Mouse (Mus musculus) heart, embryonic 11.5 days (tissue): ENCODE data around the gene Cadm1. TPM values are rescaled to one million over a fixed set of nuclear protein-coding genes. Genes with fewer than 3 reads are reported as not detected.

Experiments
- ATAC-seq: fragments of 200-750 bp; cut with Nextera tagmentation; replicated peaks from 2 replicates; pipeline ENCODE4 v1.8.0; 2017; ENCODE audit warnings: moderate library complexity; ENCODE audit not compliant: insufficient number of reproducible peaks, low FRiP score, low TSS enrichment
- H3K27ac ChIP-seq: fragments of 300-500 bp; sonication (generic); 2 replicates; pipeline ENCODE4 v1.5.1; 2014; ENCODE audit warnings: mild to moderate bottlenecking, low read depth, low read length
- H3K27me3 ChIP-seq: fragments of 300-500 bp; sonication (generic); 2 replicates; pipeline ENCODE4 v1.6.1; 2014; ENCODE audit warnings: mild to moderate bottlenecking, low read length, mixed read lengths; ENCODE audit not compliant: control insufficient read depth, insufficient read depth
- H3K36me3 ChIP-seq: fragments of 300-500 bp; sonication (generic); 2 replicates; pipeline ENCODE4 v1.6.1; 2014; ENCODE audit warnings: mild to moderate bottlenecking, low read length, moderate library complexity, mixed read lengths; ENCODE audit not compliant: control insufficient read depth, insufficient read depth
- H3K4me1 ChIP-seq: fragments of 300-500 bp; sonication (generic); 2 replicates; pipeline ENCODE4 v1.6.1; 2014; ENCODE audit warnings: low read length; ENCODE audit not compliant: control insufficient read depth, insufficient read depth
- H3K4me2 ChIP-seq: fragments of 300-500 bp; sonication (generic); 2 replicates; pipeline ENCODE4 v1.6.1; 2014; ENCODE audit warnings: mild to moderate bottlenecking, moderate library complexity
- H3K4me3 ChIP-seq: fragments of 300-500 bp; sonication (generic); 2 replicates; pipeline ENCODE4 v1.5.1; 2014; ENCODE audit warnings: low read depth, low read length
- H3K9ac ChIP-seq: fragments of 300-500 bp; sonication (generic); 2 replicates; pipeline ENCODE4 v1.6.1; 2014; ENCODE audit warnings: mild to moderate bottlenecking, low read depth, low read length, moderate library complexity
- H3K9me3 ChIP-seq: fragments of 300-500 bp; sonication (generic); replicated peaks from 2 replicates; pipeline ENCODE4 v1.6.1; 2016; ENCODE audit warnings: low read length; ENCODE audit not compliant: control insufficient read depth
- WGBS: fragments of 180-500 bp; shearing (Covaris S2); extraction: QIAGEN DNeasy Blood & Tissue Kit; methylation state at CpG from one replicate; pipeline ENCODE4 v1.1.7; 2014; ENCODE audit not compliant: insufficient replicate concordance; 5-methylcytosine and 5-hydroxymethylcytosine counted together
- polyA plus RNA-seq: library from polyadenylated mRNA; unstranded; fragments of >200 nt; fragmentation: Nextera tagmentation; extraction: Ambion mirVana; gene quantifications from 2 replicates; pipeline ENCODE4 v1.2.1, GENCODE M21; 2014

Gene Cadm1
- polyA plus RNA-seq, 1 experiment from 2014 or later: 30.3 TPM

GRCm38 (mm10) chr9:47581576-47582365, 51.8 kb downstream of the Cadm1 start:
- no peaks in the 10 kb centered on the region for H3K36me3 ChIP-seq
- no peak overlapping the region for H3K27ac ChIP-seq
- H3K4me3 ChIP-seq: no peak overlapping the region
- 50% methylated on average over 6 of the region's 6 CpGs for WGBS
- no peak overlapping the region for H3K4me2 ChIP-seq
- H3K9ac ChIP-seq: no peak overlapping the region
- H3K9me3 ChIP-seq: no peaks in the 10 kb centered on the region
- H3K4me1 ChIP-seq: peaks cover 6% of the 10 kb centered on the region
- H3K27me3 ChIP-seq: no peaks in the 10 kb centered on the region
- no peak for ATAC-seq

- no peaks in the 10 kb centered on the region for H3K27me3 ChIP-seq
- H3K4me3 ChIP-seq: no peak overlapping the region
- peaks cover 6% of the 10 kb centered on the region for H3K4me1 ChIP-seq
- H3K9ac ChIP-seq: no peak overlapping the region
- WGBS: 66% methylated on average over 4 of the region's 4 CpGs
- no peaks in the 10 kb centered on the region for H3K9me3 ChIP-seq
- H3K36me3 ChIP-seq: no peaks in the 10 kb centered on the region
- no peak overlapping the region for H3K27ac ChIP-seq
- ATAC-seq: no peak
- H3K4me2 ChIP-seq: no peak overlapping the region
Measured at GRCm38 (mm10) chr9:47583241-47583640, 53.3 kb downstream of the Cadm1 start.

- no peaks in the 10 kb centered on the region for H3K27me3 ChIP-seq
- no peaks in the 10 kb centered on the region for H3K9me3 ChIP-seq
- H3K4me2 ChIP-seq: no peak overlapping the region
- no peaks in the 10 kb centered on the region for H3K36me3 ChIP-seq
- H3K9ac ChIP-seq: no peak overlapping the region
- 83% methylated on average over 5 of the region's 5 CpGs for WGBS
- H3K4me3 ChIP-seq: no peak overlapping the region
- peaks cover 11% of the 10 kb centered on the region for H3K4me1 ChIP-seq
- H3K27ac ChIP-seq: no peak overlapping the region
- ATAC-seq: no peak
Measured at GRCm38 (mm10) chr9:47586176-47586575, 56.2 kb downstream of the Cadm1 start.

DNA sequence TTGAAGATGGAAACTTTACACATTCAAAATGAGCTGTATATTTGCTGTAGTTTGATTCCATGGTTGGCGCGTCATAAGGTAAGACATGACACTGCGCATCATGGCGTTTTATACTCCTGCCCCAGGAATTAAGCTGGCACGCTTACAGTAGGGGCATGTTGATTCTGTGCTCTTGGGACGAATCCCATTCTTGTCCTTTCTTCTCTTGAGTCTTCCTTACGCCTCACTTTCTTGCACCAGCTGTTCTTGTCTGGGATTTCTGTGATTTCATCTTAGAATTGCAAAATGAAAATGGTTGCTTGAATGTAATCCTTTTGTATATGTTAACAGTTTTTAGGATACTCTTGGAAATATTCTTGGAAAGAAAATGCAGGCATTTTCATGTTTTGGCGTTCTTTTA, 56.9 kb downstream of the Cadm1 start:
- no peak overlapping the region for H3K27ac ChIP-seq
- no peak for ATAC-seq

DNA sequence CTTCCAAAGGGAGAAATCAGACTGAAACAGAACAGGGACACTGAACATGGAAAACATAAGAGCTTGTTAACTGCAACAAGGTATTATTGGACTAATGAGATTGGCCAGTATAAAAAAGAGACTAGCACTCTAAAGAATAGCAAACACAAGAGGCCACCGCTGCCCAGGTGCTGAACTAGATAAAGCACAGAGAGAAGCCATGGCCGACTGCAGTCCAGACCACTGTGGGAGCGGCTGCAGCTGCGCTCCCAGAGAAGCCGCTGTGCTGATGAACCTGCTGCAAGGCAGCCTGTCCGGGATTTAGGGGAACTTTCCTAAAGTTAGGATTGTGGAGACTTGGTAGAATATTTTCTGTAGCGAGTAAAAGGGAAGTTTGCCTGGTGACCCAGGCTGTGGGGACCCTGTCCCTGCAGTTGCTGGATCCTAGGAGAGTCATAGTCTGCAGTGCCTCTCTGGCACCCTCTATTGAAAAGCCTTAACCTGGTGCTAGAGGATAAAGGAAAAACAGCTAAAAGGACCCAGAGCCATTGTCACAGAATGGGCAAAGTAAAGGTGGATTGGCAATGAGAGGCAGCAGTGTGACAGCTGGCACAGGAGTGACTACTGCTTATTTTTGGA, 57.7 kb downstream of the Cadm1 start:
- Histone ChIP-seq H3K27ac (no peak overlapping the region), H3K9ac (no peak overlapping the region), H3K27me3 (no peaks in the 10 kb centered on the region), H3K4me3 (0 out of 2 replicates have a peak overlapping the region, but pooled peaks have one; percentile 6), H3K36me3 (no peaks in the 10 kb centered on the region), H3K4me2 (peak overlapping the region; percentile 44), H3K9me3 (no peaks in the 10 kb centered on the region), H3K4me1 (peaks cover 6% of the 10 kb centered on the region; the same call in 1 of the 2 replicates)
- WGBS: 33% methylated on average over 7 of the region's 7 CpGs
- no peak for ATAC-seq

More for the DNA sequence above, 56.9 kb downstream of the Cadm1 start:
- H3K4me1 ChIP-seq: peaks cover 6% of the 10 kb centered on the region; the same call in 1 of the 2 replicates
- H3K9ac ChIP-seq: no peak overlapping the region
- no peak overlapping the region for H3K4me2 ChIP-seq
- no peaks in the 10 kb centered on the region for H3K36me3 ChIP-seq
- no peak overlapping the region for H3K4me3 ChIP-seq
- no peaks in the 10 kb centered on the region for H3K27me3 ChIP-seq
- H3K9me3 ChIP-seq: no peaks in the 10 kb centered on the region
- WGBS: 91% methylated on average over 8 of the region's 8 CpGs

- H3K9ac ChIP-seq: no peak overlapping the region
- no peak overlapping the region for H3K4me3 ChIP-seq
- no peak; the same call in 1 of the 2 replicates for ATAC-seq
- WGBS: 24% methylated on average over 5 of the region's 5 CpGs
- no peak overlapping the region for H3K4me2 ChIP-seq
- no peaks in the 10 kb centered on the region for H3K36me3 ChIP-seq
- no peaks in the 10 kb centered on the region for H3K27me3 ChIP-seq
- H3K9me3 ChIP-seq: no peaks in the 10 kb centered on the region
- peaks cover 6% of the 10 kb centered on the region; the same call in 1 of the 2 replicates for H3K4me1 ChIP-seq
- no peak overlapping the region for H3K27ac ChIP-seq
Measured at GRCm38 (mm10) chr9:47589832-47590231, 59.9 kb downstream of the Cadm1 start.

- H3K27ac ChIP-seq: no peak overlapping the region
- ATAC-seq: no peak
- H3K9ac ChIP-seq: no peak overlapping the region
- H3K4me3 ChIP-seq: no peak overlapping the region
- WGBS: 89% methylated on average over 11 of the region's 11 CpGs
- no peaks in the 10 kb centered on the region for H3K9me3 ChIP-seq
- no peaks in the 10 kb centered on the region for H3K36me3 ChIP-seq
- H3K27me3 ChIP-seq: no peaks in the 10 kb centered on the region
- H3K4me1 ChIP-seq: 0 out of 2 replicates have a peak, but pooled peaks cover 3% of the 10 kb centered on the region
- no peak overlapping the region for H3K4me2 ChIP-seq
Measured at GRCm38 (mm10) chr9:47601541-47601940, 71.6 kb downstream of the Cadm1 start.

- Histone ChIP-seq H3K27me3 (no peaks in the 10 kb centered on the region), H3K27ac (no peak overlapping the region), H3K9ac (no peak overlapping the region), H3K4me3 (no peak overlapping the region), H3K4me2 (no peak overlapping the region), H3K9me3 (no peaks in the 10 kb centered on the region), H3K36me3 (no peaks in the 10 kb centered on the region), H3K4me1 (no peaks in the 10 kb centered on the region; the same call in 1 of the 2 replicates)
- no peak for ATAC-seq
- WGBS: 81% methylated on average over 4 of the region's 4 CpGs
Measured at GRCm38 (mm10) chr9:47603971-47604370, 74.0 kb downstream of the Cadm1 start.
